Mouse (Mus musculus): Measurements from ENCODE around the gene Plch2. TPM values are rescaled to one million over a fixed set of nuclear protein-coding genes. Genes with fewer than 3 reads are reported as not detected.
A peak's percentile ranks its signal among the peaks of the same experiment; 100 is the strongest.

Gene Plch2
- polyA plus RNA-seq, 1 experiment from 2014 or later = 18.7 TPM

DNA sequence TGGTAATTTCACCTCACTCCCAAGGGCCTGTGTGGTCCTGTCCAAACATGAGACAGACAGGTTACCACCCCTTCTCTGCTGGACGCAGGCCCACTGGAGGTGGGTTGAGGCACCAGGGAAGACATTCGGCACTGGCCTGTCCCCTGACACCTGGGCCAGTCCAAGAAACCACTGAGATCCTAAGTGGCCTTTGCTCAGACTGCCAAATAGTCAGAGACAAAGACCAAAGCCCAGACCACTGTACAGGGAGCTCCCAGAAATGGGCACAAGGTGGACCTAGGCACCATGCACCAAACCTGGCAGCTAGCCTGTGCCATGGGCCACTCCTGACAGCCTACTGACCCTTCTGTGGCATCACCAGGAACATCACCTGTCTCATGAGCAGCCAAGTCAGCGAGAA, 47.4 kb downstream of the Plch2 start:
- Histone ChIP-seq H3K27ac (replicated peaks) (no peak overlapping the region), H3K27me3 (replicated peaks) (0 out of 2 replicates have a peak, but pooled peaks cover 2% of the 10 kb centered on the region), H3K4me2 (no peak overlapping the region), H3K4me1 (peaks cover 3% of the 10 kb centered on the region; the same call in 1 of the 2 replicates), H3K4me3 (replicated peaks) (no peak overlapping the region), H3K36me3 (no peaks in the 10 kb centered on the region), H3K9ac (replicated peaks) (no peak overlapping the region), H3K9me3 (replicated peaks) (no peaks in the 10 kb centered on the region)
- WGBS = 83% methylated on average over 3 of the region's 3 CpGs
- ATAC-seq (ENCODE audit: low FRiP score) = no peak

DNA sequence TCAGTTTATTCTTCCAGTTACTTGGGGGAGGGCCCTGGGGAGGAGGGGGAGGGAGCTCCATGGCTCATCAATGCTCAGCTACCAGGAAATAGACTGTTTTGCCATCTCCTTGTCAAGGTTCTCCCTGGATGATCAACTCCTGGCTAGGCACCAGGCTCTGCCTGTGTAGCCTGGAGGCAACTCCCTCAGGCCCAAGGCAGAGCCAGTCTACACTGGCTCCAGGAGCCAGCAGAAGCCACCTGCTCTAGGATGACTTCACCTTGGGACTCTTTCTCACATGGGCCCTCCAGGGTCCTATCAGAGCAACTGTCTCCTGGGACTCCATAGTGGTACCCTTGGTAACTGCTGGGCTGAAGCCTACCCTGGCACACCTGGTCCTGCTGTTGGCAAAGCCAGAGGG, 48.5 kb downstream of the Plch2 start:
- H3K9me3 ChIP-seq (replicated peaks) = no peaks in the 10 kb centered on the region
- 0 out of 2 replicates have a peak, but pooled peaks cover 2% of the 10 kb centered on the region for H3K27me3 ChIP-seq (replicated peaks)
- no peak overlapping the region for H3K4me3 ChIP-seq (replicated peaks)
- H3K27ac ChIP-seq (replicated peaks) = no peak overlapping the region
- no peak overlapping the region for H3K4me2 ChIP-seq
- no peaks in the 10 kb centered on the region for H3K4me1 ChIP-seq
- no peaks in the 10 kb centered on the region for H3K36me3 ChIP-seq
- no peak overlapping the region for H3K9ac ChIP-seq (replicated peaks)
- no peak for ATAC-seq (ENCODE audit: low FRiP score)

DNA sequence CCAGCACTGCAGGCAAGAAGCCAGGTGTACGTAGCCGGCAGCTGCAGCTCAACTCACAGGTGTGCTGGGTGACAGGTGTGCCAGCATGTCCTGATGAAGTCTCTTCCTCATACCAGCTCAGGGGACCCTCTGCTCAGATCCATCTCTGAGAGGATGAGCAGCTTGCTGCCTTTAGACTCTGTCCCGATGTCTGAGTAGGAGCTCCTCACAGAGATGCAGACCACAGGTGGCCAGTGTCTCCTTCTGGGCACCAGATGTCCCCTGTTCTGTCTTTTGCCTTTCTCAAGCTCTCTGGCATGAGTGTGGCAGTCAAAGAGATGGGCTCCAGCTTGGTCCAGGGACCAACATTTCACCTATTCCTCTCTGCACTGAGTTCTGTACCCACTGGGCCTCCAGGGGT, 48.9 kb downstream of the Plch2 start:
- Histone ChIP-seq H3K4me3 (replicated peaks) (no peak overlapping the region), H3K27ac (replicated peaks) (no peak overlapping the region), H3K27me3 (replicated peaks) (0 out of 2 replicates have a peak, but pooled peaks cover 2% of the 10 kb centered on the region), H3K4me2 (no peak overlapping the region), H3K9me3 (replicated peaks) (no peaks in the 10 kb centered on the region), H3K4me1 (no peaks in the 10 kb centered on the region), H3K36me3 (no peaks in the 10 kb centered on the region), H3K9ac (replicated peaks) (no peak overlapping the region)
- WGBS = 93% methylated on average over 3 of the region's 3 CpGs
- ATAC-seq (ENCODE audit: low FRiP score) = no peak

GRCm38 (mm10) chr4:155006296-155006695, 50.3 kb downstream of the Plch2 start:
- Histone ChIP-seq H3K27ac (replicated peaks) (peak overlapping the region; percentile 56; the same call in 1 of the 2 replicates), H3K36me3 (no peaks in the 10 kb centered on the region), H3K27me3 (replicated peaks) (0 out of 2 replicates have a peak, but pooled peaks cover 2% of the 10 kb centered on the region), H3K4me3 (replicated peaks) (no peak overlapping the region), H3K9ac (replicated peaks) (no peak overlapping the region), H3K4me2 (no peak overlapping the region), H3K4me1 (no peaks in the 10 kb centered on the region), H3K9me3 (replicated peaks) (no peaks in the 10 kb centered on the region)
- ATAC-seq (ENCODE audit: low FRiP score) = no peak
- WGBS = 58% methylated on average over 10 of the region's 10 CpGs

DNA sequence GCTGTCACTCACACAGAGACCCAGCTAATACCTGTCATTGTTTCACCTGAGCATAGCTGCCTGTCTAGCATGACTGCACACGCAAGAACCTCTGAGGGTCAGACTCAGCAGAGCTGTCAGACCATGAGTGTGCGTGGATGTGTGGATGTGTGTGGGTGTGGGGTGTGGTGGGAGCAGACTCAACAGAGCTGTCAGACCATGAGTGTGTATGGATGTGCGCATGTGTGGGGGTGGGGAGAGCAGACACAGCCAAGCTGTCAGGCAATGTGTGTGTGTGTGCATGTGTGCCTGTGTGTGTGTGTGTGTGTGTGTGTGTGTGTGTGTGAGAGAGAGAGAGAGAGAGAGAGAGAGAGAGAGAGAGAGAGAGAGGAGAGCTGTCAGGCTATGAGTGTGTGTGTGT, 51.3 kb downstream of the Plch2 start:
- 88% methylated on average over 3 of the region's 3 CpGs for WGBS
- ATAC-seq (ENCODE audit: low FRiP score) = no peak

GRCm38 (mm10) chr4:154999379-154999778, 57.2 kb downstream of the Plch2 start:
- no peaks in the 10 kb centered on the region for H3K36me3 ChIP-seq
- 77% methylated on average over 5 of the region's 5 CpGs for WGBS
- H3K9me3 ChIP-seq (replicated peaks) = no peaks in the 10 kb centered on the region
- peaks cover 16% of the 10 kb centered on the region for H3K4me1 ChIP-seq
- no peak overlapping the region for H3K4me2 ChIP-seq
- ATAC-seq (ENCODE audit: low FRiP score) = no peak
- H3K4me3 ChIP-seq (replicated peaks) = no peak overlapping the region
- H3K27me3 ChIP-seq (replicated peaks) = no peaks in the 10 kb centered on the region
- no peak overlapping the region for H3K9ac ChIP-seq (replicated peaks)
- H3K27ac ChIP-seq (replicated peaks) = no peak overlapping the region

More for the DNA sequence above, 51.3 kb downstream of the Plch2 start:
- H3K4me2 ChIP-seq = no peak overlapping the region
- H3K27ac ChIP-seq (replicated peaks) = 0 out of 2 replicates have a peak overlapping the region, but pooled peaks have one; percentile 28
- H3K9ac ChIP-seq (replicated peaks) = no peak overlapping the region
- no peak overlapping the region for H3K4me3 ChIP-seq (replicated peaks)
- 0 out of 2 replicates have a peak, but pooled peaks cover 2% of the 10 kb centered on the region for H3K27me3 ChIP-seq (replicated peaks)
- no peaks in the 10 kb centered on the region for H3K9me3 ChIP-seq (replicated peaks)
- H3K4me1 ChIP-seq = no peaks in the 10 kb centered on the region
- no peaks in the 10 kb centered on the region for H3K36me3 ChIP-seq

DNA sequence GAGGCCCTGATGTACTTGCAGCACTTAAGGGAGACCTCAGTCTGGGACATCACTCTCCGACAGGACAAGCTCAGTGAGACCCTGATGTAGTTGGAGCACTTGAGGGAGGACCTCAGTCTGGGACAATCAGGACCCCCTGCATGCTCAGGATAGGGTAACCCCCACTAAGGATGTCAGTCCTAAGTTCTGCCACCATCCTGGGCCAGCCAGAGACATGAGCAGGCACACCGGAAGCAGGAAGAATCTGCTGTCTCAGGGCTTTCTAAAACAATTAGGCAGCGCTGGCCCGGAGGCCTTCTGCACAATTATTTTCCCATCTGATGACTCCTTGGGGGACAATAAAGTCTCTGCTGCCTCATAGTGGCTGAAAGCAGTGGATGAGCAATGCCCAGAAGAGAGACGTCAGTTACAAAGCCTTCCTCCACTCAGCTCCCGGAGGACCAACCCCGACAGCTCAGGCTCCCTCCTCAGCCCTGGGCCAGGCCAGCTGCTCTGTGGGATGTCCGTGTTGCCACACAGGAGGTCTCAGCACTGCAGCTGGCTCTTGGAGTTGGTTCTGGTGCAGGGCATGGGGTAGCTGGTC, 59.9 kb downstream of the Plch2 start:
- Histone ChIP-seq H3K9ac (replicated peaks) (no peak overlapping the region), H3K27me3 (replicated peaks) (0 out of 2 replicates have a peak, but pooled peaks cover 3% of the 10 kb centered on the region), H3K4me2 (no peak overlapping the region), H3K4me1 (peaks cover 16% of the 10 kb centered on the region), H3K4me3 (replicated peaks) (no peak overlapping the region), H3K36me3 (no peaks in the 10 kb centered on the region), H3K27ac (replicated peaks) (peak overlapping the region; percentile 54; the same call in 1 of the 2 replicates), H3K9me3 (replicated peaks) (no peaks in the 10 kb centered on the region)
- WGBS = 9% methylated on average over 8 of the region's 8 CpGs
- peak; percentile 62 for ATAC-seq (ENCODE audit: low FRiP score)

- 80% methylated on average over 4 of the region's 4 CpGs for WGBS
- H3K4me3 ChIP-seq (replicated peaks) = no peak overlapping the region
- H3K4me1 ChIP-seq = peaks cover 16% of the 10 kb centered on the region
- H3K27me3 ChIP-seq (replicated peaks) = 0 out of 2 replicates have a peak, but pooled peaks cover 3% of the 10 kb centered on the region
- no peak overlapping the region for H3K4me2 ChIP-seq
- no peak overlapping the region for H3K9ac ChIP-seq (replicated peaks)
- H3K9me3 ChIP-seq (replicated peaks) = no peaks in the 10 kb centered on the region
- H3K27ac ChIP-seq (replicated peaks) = no peak overlapping the region
- ATAC-seq (ENCODE audit: low FRiP score) = no peak
- no peaks in the 10 kb centered on the region for H3K36me3 ChIP-seq
Observed at GRCm38 (mm10) chr4:154994876-154995275, 61.7 kb downstream of the Plch2 start.

- Histone ChIP-seq H3K4me1 (peaks cover 14% of the 10 kb centered on the region), H3K27ac (replicated peaks) (no peak overlapping the region), H3K36me3 (no peaks in the 10 kb centered on the region), H3K9me3 (replicated peaks) (no peaks in the 10 kb centered on the region), H3K4me3 (replicated peaks) (no peak overlapping the region), H3K9ac (replicated peaks) (no peak overlapping the region), H3K4me2 (no peak overlapping the region), H3K27me3 (replicated peaks) (no peaks in the 10 kb centered on the region; the same call in 1 of the 2 replicates)
- no peak for ATAC-seq (ENCODE audit: low FRiP score)
- WGBS = 74% methylated on average over 15 of the region's 15 CpGs
Observed at GRCm38 (mm10) chr4:154986750-154987149, 69.8 kb downstream of the Plch2 start.

DNA sequence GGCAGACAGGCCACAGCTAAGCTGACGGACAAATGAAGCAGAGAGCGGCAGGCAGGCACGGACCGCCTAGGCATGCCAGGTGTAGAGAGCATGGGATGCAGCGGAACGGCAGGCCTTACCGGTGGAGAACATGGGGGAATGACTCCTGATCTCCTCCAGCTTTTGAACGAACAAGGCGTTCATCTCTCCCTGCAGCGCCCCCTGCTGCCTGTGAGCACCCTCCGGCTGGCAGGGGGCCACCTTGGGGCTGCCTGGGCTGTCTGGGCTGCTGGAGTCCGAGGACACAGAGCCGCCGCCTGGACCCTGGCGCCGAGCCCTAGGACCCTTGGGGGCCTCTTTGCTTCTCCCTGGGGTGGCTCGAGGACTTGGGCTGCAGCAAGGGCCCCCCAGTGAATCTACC, 70.5 kb downstream of the Plch2 start:
- no peak overlapping the region for H3K27ac ChIP-seq (replicated peaks)
- no peaks in the 10 kb centered on the region; the same call in 1 of the 2 replicates for H3K27me3 ChIP-seq (replicated peaks)
- peaks cover 4% of the 10 kb centered on the region; the same call in 1 of the 2 replicates for H3K36me3 ChIP-seq
- peak overlapping the region; percentile 20 for H3K4me2 ChIP-seq
- WGBS = 17% methylated on average over 17 of the region's 17 CpGs
- no peaks in the 10 kb centered on the region for H3K9me3 ChIP-seq (replicated peaks)
- ATAC-seq (ENCODE audit: low FRiP score) = no peak
- no peak overlapping the region for H3K4me3 ChIP-seq (replicated peaks)
- H3K4me1 ChIP-seq = peaks cover 14% of the 10 kb centered on the region
- H3K9ac ChIP-seq (replicated peaks) = no peak overlapping the region

GRCm38 (mm10) chr4:154985151-154985777, 71.3 kb downstream of the Plch2 start:
- WGBS = 74% methylated on average over 5 of the region's 5 CpGs
- H3K4me3 ChIP-seq (replicated peaks) = no peak overlapping the region
- no peaks in the 10 kb centered on the region for H3K9me3 ChIP-seq (replicated peaks)
- peaks cover 11% of the 10 kb centered on the region for H3K36me3 ChIP-seq
- H3K4me2 ChIP-seq = no peak overlapping the region
- H3K27ac ChIP-seq (replicated peaks) = no peak overlapping the region
- H3K9ac ChIP-seq (replicated peaks) = no peak overlapping the region
- H3K4me1 ChIP-seq = peaks cover 14% of the 10 kb centered on the region
- ATAC-seq (ENCODE audit: low FRiP score) = no peak
- H3K27me3 ChIP-seq (replicated peaks) = no peaks in the 10 kb centered on the region; the same call in 1 of the 2 replicates

DNA sequence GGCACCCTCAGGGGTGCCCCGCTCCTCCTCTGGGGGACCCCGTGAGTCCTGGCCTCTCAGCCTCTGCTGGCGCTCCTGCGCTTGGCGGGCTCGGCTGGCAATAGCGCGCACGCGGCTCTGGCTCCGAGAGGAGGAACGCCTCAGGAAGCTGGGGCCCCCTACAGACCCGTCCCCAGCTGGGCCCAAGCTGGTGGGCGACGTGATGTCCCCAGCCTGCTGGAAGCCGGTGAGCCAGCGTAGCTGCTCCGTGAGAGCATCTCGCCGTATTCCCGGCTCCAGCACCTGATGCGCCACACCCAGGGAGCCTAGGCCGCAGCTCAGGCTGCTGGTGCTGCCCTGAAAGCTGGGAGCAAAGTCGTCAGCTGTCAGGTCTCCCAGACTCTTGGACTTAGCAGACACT, 72.8 kb downstream of the Plch2 start:
- Histone ChIP-seq H3K4me1 (peaks cover 14% of the 10 kb centered on the region), H3K36me3 (peaks cover 26% of the 10 kb centered on the region), H3K4me3 (replicated peaks) (no peak overlapping the region), H3K4me2 (no peak overlapping the region), H3K9me3 (replicated peaks) (no peaks in the 10 kb centered on the region), H3K27ac (replicated peaks) (no peak overlapping the region), H3K9ac (replicated peaks) (0 out of 2 replicates have a peak overlapping the region, but pooled peaks have one; percentile 31), H3K27me3 (replicated peaks) (no peaks in the 10 kb centered on the region; the same call in 1 of the 2 replicates)
- WGBS = 26% methylated on average over 24 of the region's 24 CpGs
- no peak for ATAC-seq (ENCODE audit: low FRiP score)
